Mouse (Mus musculus) hindbrain, postnatal 0 days (tissue): Measurements from ENCODE around the gene Mrm1. TPM values are rescaled to one million over a fixed set of nuclear protein-coding genes. Genes with fewer than 3 reads are reported as not detected.

Source experiments
- ATAC-seq: fragments of 200-750 bp; cut with Nextera tagmentation; 2 replicates; pipeline ENCODE4 v1.8.0; 2017; ENCODE audit warnings: mild to moderate bottlenecking, moderate TSS enrichment, moderate library complexity
- DNase-seq: peaks from one replicate; pipeline ENCODE4 v3.0.0-alpha.2; 2015; ENCODE audit warnings: low spot score
- H3K27ac ChIP-seq: fragments of 300-500 bp; sonication (generic); 2 replicates; pipeline ENCODE4 v1.5.1; 2014; ENCODE audit warnings: mild to moderate bottlenecking
- H3K27me3 ChIP-seq: fragments of 300-500 bp; sonication (generic); 2 replicates; pipeline ENCODE4 v1.6.1; 2014; ENCODE audit warnings: low read length, mixed read lengths; ENCODE audit not compliant: insufficient read depth
- H3K36me3 ChIP-seq: fragments of 300-500 bp; sonication (generic); 2 replicates; pipeline ENCODE4 v1.6.1; 2014; ENCODE audit warnings: low read length, mixed read lengths; ENCODE audit not compliant: insufficient read depth
- H3K4me1 ChIP-seq: fragments of 300-500 bp; sonication (generic); 2 replicates; pipeline ENCODE4 v1.6.1; 2014; ENCODE audit warnings: antibody characterized with exemption, low read length, mixed read lengths; ENCODE audit not compliant: insufficient read depth
- H3K4me2 ChIP-seq: fragments of 300-500 bp; sonication (generic); 2 replicates; pipeline ENCODE4 v1.6.1; 2014; ENCODE audit warnings: low read depth, mild to moderate bottlenecking, low read length, moderate library complexity, mixed read lengths
- H3K4me3 ChIP-seq: fragments of 300-500 bp; sonication (generic); 2 replicates; pipeline ENCODE4 v1.5.1; 2014; ENCODE audit warnings: low read length
- H3K9ac ChIP-seq: fragments of 300-500 bp; sonication (generic); replicated peaks from 2 replicates; pipeline ENCODE4 v1.6.1; 2014; ENCODE audit warnings: mild to moderate bottlenecking, low read length, moderate library complexity, mixed read lengths
- H3K9me3 ChIP-seq: fragments of 300-500 bp; sonication (generic); 2 replicates; pipeline ENCODE4 v1.6.1; 2016; ENCODE audit warnings: low read length, mixed read lengths
- CTCF ChIP-seq: IDR thresholded peaks from 2 replicates; pipeline ENCODE4 v1.5.1; 2016; ENCODE audit warnings: antibody characterized with exemption, control low read depth, low read depth
- WGBS: fragments of 180-500 bp; shearing (Covaris S2); extraction: QIAGEN DNeasy Blood & Tissue Kit; methylation state at CpG from one replicate; pipeline ENCODE4 v1.1.7; 2014; 5-methylcytosine and 5-hydroxymethylcytosine counted together
- polyA plus RNA-seq: library from polyadenylated mRNA; unstranded; fragments of >200 nt; fragmentation: Nextera tagmentation; extraction: Ambion mirVana; gene quantifications from 2 replicates; pipeline ENCODE4 v1.2.1, GENCODE M21; 2015
- total RNA-seq: library from RNA; depleted of rRNA; stranded (reverse); fragments of >200 nt; gene quantifications from 2 replicates; pipeline ENCODE4 v1.2.3, GENCODE M21; 2014

Gene Mrm1
- total and polyA plus RNA-seq, 2 experiments from 2014 or later = 17.1 to 23.0 TPM

DNA sequence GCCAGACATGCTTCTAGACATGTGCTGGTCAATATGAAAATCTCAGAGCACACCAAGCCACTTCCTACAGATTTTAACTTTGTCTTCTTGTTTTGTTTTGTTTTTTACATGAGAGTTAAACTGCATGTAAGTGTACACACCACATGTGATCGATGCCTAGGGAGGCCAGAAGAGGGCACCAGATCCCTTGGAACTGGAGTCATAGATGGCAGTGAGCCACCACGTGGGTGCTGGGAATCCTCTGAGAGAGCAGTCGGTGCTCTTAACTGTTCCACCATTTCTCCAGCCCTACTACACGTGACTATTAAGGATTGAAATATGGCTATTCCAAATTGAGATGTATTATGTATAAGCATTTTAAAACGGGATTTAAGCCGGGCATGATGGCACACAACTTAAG lies 2.0 kb downstream of the Mrm1 start:
- H3K9ac ChIP-seq = no peak overlapping the region
- no peak overlapping the region for H3K4me2 ChIP-seq
- no peaks in the 10 kb centered on the region for H3K4me1 ChIP-seq
- DNase-seq (no peak), ATAC-seq (no peak)
- no peaks in the 10 kb centered on the region for H3K27me3 ChIP-seq
- no peaks in the 10 kb centered on the region for H3K36me3 ChIP-seq
- H3K27ac ChIP-seq = no peak overlapping the region
- H3K9me3 ChIP-seq = no peaks in the 10 kb centered on the region
- WGBS = 80% methylated on average over 6 of the region's 6 CpGs
- H3K4me3 ChIP-seq = no peak overlapping the region
- TF ChIP-seq CTCF = peak; percentile 48

DNA sequence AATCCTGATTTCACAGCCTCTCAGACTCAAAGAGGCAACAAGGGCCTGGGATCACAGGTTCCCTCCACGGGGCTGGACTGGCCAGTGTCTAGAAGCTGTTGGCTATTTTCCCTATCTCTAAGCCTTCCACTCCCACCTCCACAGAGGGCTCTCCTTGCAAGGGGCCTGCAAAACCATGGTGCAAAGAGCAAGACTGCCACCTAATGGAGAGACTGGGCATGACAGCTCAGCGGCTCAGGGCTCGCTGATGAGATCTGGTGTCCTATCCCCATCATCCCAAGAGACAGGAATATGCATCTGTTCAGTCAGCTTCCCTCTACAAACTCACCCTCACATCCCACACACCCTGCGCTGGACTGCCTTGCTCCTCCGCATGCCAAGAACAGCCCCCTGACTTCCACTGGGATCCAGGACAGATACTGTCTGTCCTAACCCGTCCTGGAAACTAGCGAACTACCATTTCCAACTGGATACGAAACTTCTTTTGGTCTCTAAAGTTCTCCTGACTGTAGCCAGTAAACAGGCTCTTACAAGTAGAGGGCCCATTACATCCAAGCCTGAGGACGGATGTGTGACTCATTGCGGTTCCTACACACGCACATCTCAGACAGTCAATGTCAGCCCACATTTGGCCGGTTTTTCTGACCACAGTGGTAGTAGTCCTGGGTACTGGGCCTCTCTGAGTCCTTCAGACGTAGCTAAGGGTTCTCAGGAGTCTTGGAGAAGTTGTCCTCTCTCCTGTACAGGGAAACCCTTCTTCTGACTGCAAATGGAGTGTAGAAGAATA lies 5.4 kb downstream of the Mrm1 start:
- H3K9me3 ChIP-seq = no peaks in the 10 kb centered on the region
- no peaks in the 10 kb centered on the region for H3K36me3 ChIP-seq
- H3K27me3 ChIP-seq = no peaks in the 10 kb centered on the region
- no peak overlapping the region for H3K9ac ChIP-seq
- H3K27ac ChIP-seq = no peak overlapping the region
- no peak overlapping the region for H3K4me2 ChIP-seq
- WGBS = 57% methylated on average over 13 of the region's 13 CpGs
- no peak overlapping the region for H3K4me3 ChIP-seq
- DNase-seq (peak; percentile 91), ATAC-seq (peak; percentile 59)
- peak; percentile 99 for TF ChIP-seq CTCF
- H3K4me1 ChIP-seq = no peaks in the 10 kb centered on the region

- DNase-seq = no peak
- no peaks in the 10 kb centered on the region for H3K4me1 ChIP-seq
- 91% methylated on average over 4 of the region's 4 CpGs for WGBS
Measured at GRCm38 (mm10) chr11:84804373-84804772, 14.9 kb downstream of the Mrm1 start.

DNA sequence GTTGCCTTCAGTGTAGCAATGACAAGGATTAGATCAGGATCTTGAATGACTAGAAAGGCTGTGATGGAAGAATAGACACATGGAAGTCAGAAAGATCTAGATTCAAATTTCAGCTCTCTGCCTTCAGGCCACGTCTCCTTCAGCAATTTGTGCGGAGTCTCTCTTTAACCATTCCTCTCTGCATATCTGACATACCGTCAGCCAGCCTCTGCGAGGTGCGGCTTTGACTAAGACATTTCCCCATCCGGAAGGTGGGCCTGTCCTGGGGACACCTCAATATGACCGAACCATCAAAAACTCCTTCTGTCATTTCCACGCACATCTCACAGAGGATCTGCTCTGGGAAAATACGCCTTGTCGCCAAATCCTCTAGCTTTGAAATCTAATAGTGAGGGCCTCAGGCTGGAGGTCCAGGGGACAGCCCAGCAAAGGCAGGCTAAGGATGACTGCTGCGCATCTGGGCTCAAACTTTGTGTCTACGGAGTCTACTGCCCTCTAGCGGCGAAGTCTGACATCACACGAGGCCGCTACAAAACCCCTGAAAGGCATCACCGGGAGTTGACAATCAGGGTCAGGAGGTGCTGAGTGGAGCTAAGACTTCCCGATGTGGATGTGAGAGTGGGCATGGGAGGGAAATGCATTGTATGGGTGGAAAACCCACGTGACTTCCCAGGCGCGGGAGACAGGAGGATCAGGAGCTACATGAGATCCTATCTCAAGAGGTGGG lies 21.5 kb downstream of the Mrm1 start:
- TF ChIP-seq CTCF = peak; percentile 98
- Histone ChIP-seq H3K27ac (no peak overlapping the region), H3K36me3 (no peaks in the 10 kb centered on the region), H3K4me2 (no peak overlapping the region), H3K27me3 (no peaks in the 10 kb centered on the region), H3K9me3 (no peaks in the 10 kb centered on the region), H3K4me1 (0 out of 2 replicates have a peak, but pooled peaks cover 4% of the 10 kb centered on the region), H3K4me3 (no peak overlapping the region), H3K9ac (no peak overlapping the region)
- peak; percentile 52; the same call in 1 of the 2 replicates for ATAC-seq
- 18% methylated on average over 21 of the region's 21 CpGs for WGBS
- peak; percentile 92 for DNase-seq

More at GRCm38 (mm10) chr11:84804373-84804772, 14.9 kb downstream of the Mrm1 start:
- Histone ChIP-seq H3K4me3 (no peak overlapping the region), H3K9me3 (no peaks in the 10 kb centered on the region), H3K4me2 (no peak overlapping the region), H3K36me3 (no peaks in the 10 kb centered on the region), H3K27ac (no peak overlapping the region), H3K9ac (no peak overlapping the region), H3K27me3 (no peaks in the 10 kb centered on the region)
- no peak for TF ChIP-seq CTCF
- ATAC-seq = no peak

- no peak overlapping the region for H3K27ac ChIP-seq
- no peaks in the 10 kb centered on the region for H3K9me3 ChIP-seq
- H3K4me2 ChIP-seq = no peak overlapping the region
- no peak for TF ChIP-seq CTCF
- no peak overlapping the region for H3K4me3 ChIP-seq
- ATAC-seq = no peak
- 0 out of 2 replicates have a peak, but pooled peaks cover 4% of the 10 kb centered on the region for H3K4me1 ChIP-seq
- DNase-seq = peak; percentile 42
- no peaks in the 10 kb centered on the region for H3K36me3 ChIP-seq
- H3K9ac ChIP-seq = no peak overlapping the region
- 27% methylated on average over 10 of the region's 10 CpGs for WGBS
- no peaks in the 10 kb centered on the region for H3K27me3 ChIP-seq
Measured at GRCm38 (mm10) chr11:84797026-84797425, 22.3 kb downstream of the Mrm1 start.

GRCm38 (mm10) chr11:84794496-84795113 lies 24.7 kb downstream of the Mrm1 start:
- Histone ChIP-seq H3K36me3 (no peaks in the 10 kb centered on the region), H3K27me3 (no peaks in the 10 kb centered on the region), H3K4me1 (0 out of 2 replicates have a peak, but pooled peaks cover 4% of the 10 kb centered on the region), H3K9me3 (no peaks in the 10 kb centered on the region), H3K4me2 (peak overlapping the region; percentile 47), H3K4me3 (peak overlapping the region; percentile 11; the same call in 1 of the 2 replicates), H3K9ac (0 out of 2 replicates have a peak overlapping the region, but pooled peaks have one; percentile 21), H3K27ac (no peak overlapping the region)
- peak; percentile 100 for TF ChIP-seq CTCF
- 6% methylated on average over 17 of the region's 17 CpGs for WGBS
- DNase-seq = peak; percentile 93
- peak; percentile 91 for ATAC-seq
